Mouse (Mus musculus): ENCODE measurements around the gene E330009J07Rik.

Gene E330009J07Rik

DNA sequence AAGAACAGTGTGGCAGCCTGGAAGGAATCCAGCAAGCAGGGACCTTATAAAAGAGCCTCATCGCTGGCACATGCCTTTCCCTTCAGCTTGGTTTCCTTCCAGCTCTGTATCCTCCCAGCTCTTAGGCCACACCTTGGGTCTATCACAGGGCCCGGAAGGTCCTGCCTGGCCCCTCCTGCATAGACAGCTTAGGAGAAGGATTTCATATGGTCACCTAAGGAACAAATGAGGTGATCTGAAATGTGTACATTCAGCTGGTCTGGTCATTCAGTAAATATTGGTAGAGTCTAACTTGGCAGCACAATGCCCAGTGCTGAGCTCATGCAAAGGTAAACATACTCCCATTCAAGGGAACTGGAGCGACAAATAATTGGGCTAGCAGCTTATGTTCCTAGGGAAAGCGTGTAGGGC lies 6.4 kb downstream of the E330009J07Rik start:
- in situ Hi-C loops (cut with MboI), result no loop called here

DNA sequence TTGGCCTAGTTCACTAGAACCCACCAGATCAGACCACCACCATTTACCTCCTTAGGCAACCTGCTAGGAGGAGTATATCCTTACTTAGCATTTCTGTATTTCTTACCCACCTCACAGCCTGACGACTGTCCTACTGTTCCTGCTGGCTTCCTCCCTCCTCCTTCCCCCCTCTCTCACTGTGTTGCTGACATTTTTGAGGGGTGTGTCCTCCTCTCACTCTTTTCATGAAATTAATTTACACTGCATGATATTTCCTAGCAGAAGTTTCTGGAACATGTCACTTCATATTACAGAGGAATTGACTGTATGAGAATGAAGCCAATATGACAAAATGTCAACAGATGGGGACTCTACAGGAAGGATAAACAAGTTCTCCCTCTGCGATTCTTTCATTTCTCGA lies 7.2 kb downstream of the E330009J07Rik start:
- in situ Hi-C loops (cut with MboI), result no loop called here

GRCm38 (mm10) chr6:40427441-40427840 lies 8.5 kb downstream of the E330009J07Rik start:
- in situ Hi-C loops (cut with MboI), result no loop called here

GRCm38 (mm10) chr6:40423774-40424173 lies 12.2 kb downstream of the E330009J07Rik start:
- in situ Hi-C loops (cut with MboI), result no loop called here

DNA sequence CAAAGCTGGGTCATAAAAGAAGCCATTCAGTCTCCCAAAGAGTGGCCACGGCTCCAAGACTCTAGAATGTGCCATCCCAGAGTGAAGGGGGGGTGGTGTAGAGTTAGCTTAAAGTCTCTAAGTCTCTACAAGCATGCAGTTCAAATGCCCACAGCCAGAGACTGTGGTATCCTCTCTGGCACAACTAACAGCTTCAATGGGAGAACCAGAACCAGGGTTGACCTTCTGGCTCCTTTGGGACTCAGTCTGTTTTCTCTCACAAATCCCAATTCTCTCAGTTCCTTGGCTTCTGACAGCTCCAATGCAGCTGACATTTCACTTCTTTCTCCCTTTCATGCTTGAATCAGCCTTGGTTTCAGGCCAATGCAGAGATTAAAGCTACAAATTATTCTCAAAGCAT lies 12.9 kb downstream of the E330009J07Rik start:
- in situ Hi-C loops (cut with MboI), result no loop called here

GRCm38 (mm10) chr6:40421099-40421498 lies 14.8 kb downstream of the E330009J07Rik start:
- in situ Hi-C loops (cut with MboI), result no loop called here

- in situ Hi-C loops (cut with MboI), result no loop called here
Observed at GRCm38 (mm10) chr6:40418386-40418785, 17.5 kb downstream of the E330009J07Rik start.

- in situ Hi-C loops (cut with MboI), result no loop called here
Observed at GRCm38 (mm10) chr6:40415799-40416198, 20.1 kb downstream of the E330009J07Rik start.

- in situ Hi-C loops (cut with MboI), result no loop called here
Observed at GRCm38 (mm10) chr6:40413565-40413964, 22.4 kb downstream of the E330009J07Rik start.

- in situ Hi-C loops (cut with MboI), result no loop called here
Observed at GRCm38 (mm10) chr6:40413046-40413445, 22.9 kb downstream of the E330009J07Rik start.

DNA sequence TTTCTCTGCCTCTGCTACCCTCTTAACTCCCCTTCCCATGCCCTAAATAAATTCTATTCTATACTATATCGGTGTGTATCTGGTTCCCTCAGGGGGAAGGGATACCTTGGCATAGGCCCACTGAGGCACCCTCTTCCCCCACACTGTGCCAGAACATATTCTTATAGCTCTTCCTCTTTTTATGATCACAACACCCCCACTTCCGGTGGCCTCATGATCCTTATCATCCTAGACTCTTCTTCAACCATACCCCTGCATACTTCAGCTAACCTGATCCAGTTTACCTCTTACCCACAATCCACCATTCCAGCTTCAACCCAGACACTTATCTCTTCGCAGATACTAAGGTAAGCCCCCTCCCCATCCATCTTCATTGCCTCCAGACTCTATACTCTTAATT lies 24.9 kb downstream of the E330009J07Rik start:
- in situ Hi-C loops (cut with MboI), result no loop called here

- in situ Hi-C loops (cut with MboI), result no loop called here
Observed at GRCm38 (mm10) chr6:40403640-40404285, 32.2 kb downstream of the E330009J07Rik start.

DNA sequence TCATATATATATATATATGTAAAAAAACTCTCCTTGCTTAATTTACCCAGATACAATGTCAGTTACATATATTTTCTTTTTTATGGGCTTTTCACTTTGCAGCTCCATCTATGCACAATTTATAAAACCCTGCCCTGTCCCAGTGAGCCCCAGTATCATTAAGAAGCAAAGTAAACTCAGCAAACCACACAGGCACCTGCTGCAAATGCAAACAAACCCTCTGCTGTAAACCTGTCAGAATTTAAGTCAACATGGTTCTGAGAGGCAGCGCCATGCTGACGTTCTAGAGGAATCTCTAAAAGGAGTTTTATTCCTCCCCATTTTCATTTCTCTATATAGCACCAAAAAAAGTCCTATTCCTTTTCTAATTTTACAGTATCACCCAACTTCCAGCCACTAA lies 33.9 kb downstream of the E330009J07Rik start:
- in situ Hi-C loops (cut with MboI), result no loop called here

DNA sequence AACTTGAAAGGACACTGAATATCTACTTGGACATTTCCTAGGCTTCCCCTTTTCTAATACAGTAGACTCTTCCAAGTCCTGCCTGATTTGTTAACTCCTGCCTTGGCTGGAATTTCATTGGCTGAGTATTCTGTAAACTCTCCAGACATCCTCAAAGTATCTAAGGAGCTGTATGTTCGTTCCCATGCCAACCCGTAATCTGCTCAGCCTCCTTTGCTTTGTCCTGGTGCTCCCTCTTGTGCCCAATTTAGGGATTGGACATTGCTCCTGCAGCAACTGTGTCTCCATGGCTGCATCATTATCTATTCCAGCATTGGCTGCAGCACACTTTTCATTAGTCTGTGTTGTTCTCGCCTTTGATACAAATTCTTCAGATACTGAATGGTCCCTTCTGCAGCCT lies 42.7 kb downstream of the E330009J07Rik start:
- in situ Hi-C loops (cut with MboI), result no loop called here

DNA sequence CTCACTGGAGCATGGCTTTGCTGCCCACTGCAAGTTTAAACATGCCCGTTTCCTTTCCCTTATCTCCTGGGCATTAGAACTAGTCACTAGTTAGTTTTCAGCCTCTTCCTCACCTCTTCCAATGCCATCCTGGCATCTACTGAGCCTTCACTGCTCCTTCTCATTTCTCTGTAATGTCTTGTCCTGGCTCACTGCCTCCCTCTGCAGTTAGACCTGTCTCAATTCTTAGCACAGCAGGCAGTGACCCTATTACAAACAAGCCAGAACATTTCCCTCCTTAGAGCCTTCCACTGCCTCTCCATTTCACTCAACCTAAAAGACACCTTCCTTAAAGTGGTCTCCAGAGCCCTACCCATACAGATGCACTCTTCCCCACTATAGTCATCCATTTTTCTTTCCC lies 45.0 kb downstream of the E330009J07Rik start:
- in situ Hi-C loops (cut with MboI), result no loop called here

DNA sequence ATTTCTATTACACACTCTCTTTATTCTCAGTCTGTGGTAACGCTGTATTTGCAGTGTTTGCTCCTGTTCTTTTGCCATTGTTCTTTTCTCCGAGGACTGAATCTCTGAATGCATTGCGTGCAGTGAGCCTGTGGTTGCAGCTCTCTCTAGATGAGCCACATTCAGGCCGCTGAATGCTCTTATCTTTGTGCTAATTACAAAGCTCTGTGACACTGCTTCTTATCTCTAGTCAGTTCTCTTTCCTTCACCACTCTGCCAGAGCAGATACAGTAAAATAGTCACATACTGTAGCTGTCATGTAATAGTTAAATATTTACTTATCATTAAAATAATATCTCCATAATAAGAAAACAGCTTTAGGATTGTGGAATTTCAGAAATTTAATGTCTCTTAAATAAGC lies 47.3 kb downstream of the E330009J07Rik start:
- in situ Hi-C loops (cut with MboI), result no loop called here

DNA sequence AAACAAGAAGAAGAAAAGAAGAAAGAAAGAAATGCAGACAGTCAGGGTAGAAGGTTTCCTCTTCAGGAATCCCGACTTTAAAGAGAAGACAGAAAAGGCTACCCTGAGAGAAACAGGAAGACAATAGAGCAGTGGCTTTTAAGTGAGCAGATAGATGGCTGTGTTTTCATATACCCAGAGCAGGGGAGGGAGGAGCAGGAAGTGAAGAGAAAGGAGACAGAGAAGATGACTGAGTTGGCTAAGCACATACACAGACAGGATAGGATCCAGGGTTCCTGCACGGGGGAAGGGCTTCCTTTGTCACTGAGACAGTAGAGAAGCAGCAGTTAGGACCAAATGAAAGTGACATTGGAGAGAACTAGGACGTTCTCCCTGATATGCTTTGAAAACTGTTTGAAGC lies 50.3 kb downstream of the E330009J07Rik start:
- in situ Hi-C loops (cut with MboI), result no loop called here

DNA sequence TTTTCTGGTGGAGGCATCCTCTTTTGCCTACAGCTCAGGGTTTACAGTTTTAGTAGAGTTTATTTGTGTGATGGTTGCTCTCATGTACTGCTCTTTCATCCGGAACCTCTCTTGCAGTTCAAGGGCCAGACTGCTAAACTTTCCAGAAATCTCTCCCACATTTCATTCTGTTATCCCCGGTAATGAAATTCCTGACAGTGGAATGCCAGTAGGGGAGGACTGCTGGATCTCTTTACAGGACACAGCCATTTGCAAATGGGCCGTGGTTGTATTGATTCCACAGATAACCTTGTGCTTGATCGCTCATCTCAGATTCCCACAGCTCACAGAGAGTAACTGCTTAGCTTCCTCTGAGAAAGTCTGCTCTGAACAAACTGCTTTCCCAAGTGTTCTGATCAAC lies 54.0 kb downstream of the E330009J07Rik start:
- in situ Hi-C loops (cut with MboI), result no loop called here

DNA sequence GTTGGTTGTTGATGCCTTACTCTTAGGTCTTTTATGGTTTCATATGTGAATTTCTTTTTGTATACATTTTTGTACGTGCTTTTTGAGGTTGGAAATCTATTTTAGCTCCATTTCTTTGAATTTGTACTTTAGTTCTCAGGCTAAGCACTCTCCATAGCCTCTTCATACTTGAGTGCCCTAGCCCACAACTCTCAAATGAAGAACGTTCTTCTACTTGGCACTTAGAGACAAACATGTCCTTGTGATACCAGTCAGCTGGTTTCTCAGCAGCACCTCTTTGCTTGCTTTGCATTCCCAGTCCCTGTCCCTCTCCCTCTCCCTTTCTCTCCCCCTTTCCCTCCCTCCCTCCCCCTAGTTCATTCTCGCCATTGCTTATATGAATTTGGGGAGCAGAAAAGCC lies 55.8 kb downstream of the E330009J07Rik start:
- in situ Hi-C loops (cut with MboI), result no loop called here

DNA sequence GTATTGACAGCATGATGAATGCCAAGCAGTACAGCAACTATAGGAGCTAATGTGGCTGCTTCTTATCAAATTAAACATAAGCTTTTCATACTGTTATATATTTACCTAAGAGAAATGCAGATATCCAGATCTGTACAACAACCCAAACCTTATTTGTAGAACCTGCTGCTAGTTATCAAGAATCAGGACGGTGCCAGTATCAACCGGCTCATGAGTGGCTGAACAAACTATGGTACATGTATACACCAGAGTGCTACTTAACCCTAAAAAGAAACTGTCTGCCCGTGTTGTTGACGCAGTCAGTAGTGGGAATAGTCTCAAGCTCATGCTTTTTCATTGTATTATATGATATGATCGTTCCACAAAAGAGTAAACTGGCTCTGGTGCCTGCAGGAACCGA lies 64.9 kb downstream of the E330009J07Rik start:
- in situ Hi-C loops (cut with MboI), result no loop called here

DNA sequence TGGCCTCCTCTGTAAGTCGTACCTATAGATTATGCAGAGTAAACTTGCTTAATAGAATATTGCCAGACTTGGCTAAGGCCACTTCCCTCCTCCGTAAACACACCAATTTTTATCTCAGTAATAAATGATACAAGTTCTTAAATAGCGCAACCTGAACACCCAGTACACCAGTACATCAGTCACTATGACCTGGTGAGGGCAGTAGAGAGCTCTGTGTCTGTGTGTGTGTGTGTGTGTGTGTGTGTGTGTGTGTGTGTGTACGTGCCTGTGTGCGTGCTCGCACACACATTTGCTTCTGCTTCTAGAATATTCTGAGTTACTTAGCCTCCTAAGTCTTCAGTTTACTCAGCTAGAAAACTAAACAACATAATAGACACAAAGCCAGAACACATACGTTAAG lies 82.6 kb downstream of the E330009J07Rik start:
- in situ Hi-C loops (cut with MboI), result no loop called here
